Mouse (Mus musculus): ENCODE measurements around the gene Zfp69. TPM values are rescaled to one million over a fixed set of nuclear protein-coding genes. Genes with fewer than 3 reads are reported as not detected.

Zfp69 gene
- polyA plus RNA-seq, 1 experiment: 2.3 TPM

GRCm38 (mm10) chr4:120930736-120931135 is 20.8 kb downstream of the Zfp69 start:
- H3K4me3 ChIP-seq (ENCODE audit: extremely low read depth, insufficient read depth, insufficient read length): no peak overlapping the region
- no peaks in the 10 kb centered on the region for H3K4me1 ChIP-seq (ENCODE audit: control insufficient read depth, insufficient read depth, insufficient read length)
- TF ChIP-seq POLR2A (IDR thresholded peaks at IDR 0.05; ENCODE audit: low read depth, low read length) (no peak), CTCF (IDR thresholded peaks at IDR 0.05; ENCODE audit: extremely low read depth, insufficient read depth, insufficient read length, insufficient replicate concordance) (no peak)
- H3K27me3 ChIP-seq (ENCODE audit: control insufficient read depth, insufficient read depth, low read length): no peaks in the 10 kb centered on the region
- no peak for DNase-seq (ENCODE audit: low read depth in 1 of 2, low spot score in 2 of 2)
- no peak overlapping the region for H3K27ac ChIP-seq (ENCODE audit: insufficient read depth, low read length)
- H3K36me3 ChIP-seq (ENCODE audit: control insufficient read depth, insufficient read depth, low read length): peaks cover 5% of the 10 kb centered on the region
- WGBS: 97% methylated on average over 18 of the region's 18 CpGs

GRCm38 (mm10) chr4:120928686-120929085 is 22.8 kb downstream of the Zfp69 start:
- DNase-seq (ENCODE audit: low read depth in 1 of 2, low spot score in 2 of 2): no peak
- Histone ChIP-seq H3K27ac (ENCODE audit: insufficient read depth, low read length) (no peak overlapping the region), H3K36me3 (ENCODE audit: control insufficient read depth, insufficient read depth, low read length) (peaks cover 5% of the 10 kb centered on the region), H3K4me3 (ENCODE audit: extremely low read depth, insufficient read depth, insufficient read length) (no peak overlapping the region), H3K27me3 (ENCODE audit: control insufficient read depth, insufficient read depth, low read length) (no peaks in the 10 kb centered on the region), H3K4me1 (ENCODE audit: control insufficient read depth, insufficient read depth, insufficient read length) (no peaks in the 10 kb centered on the region)
- no peak for TF ChIP-seq CTCF (IDR thresholded peaks at IDR 0.05; ENCODE audit: extremely low read depth, insufficient read depth, insufficient read length, insufficient replicate concordance)
- no peak for TF ChIP-seq POLR2A (IDR thresholded peaks at IDR 0.05; ENCODE audit: low read depth, low read length)
- 87% methylated on average over 3 of the region's 3 CpGs for WGBS

GRCm38 (mm10) chr4:120925386-120925785 is 26.1 kb downstream of the Zfp69 start:
- Histone ChIP-seq H3K4me1 (ENCODE audit: control insufficient read depth, insufficient read depth, insufficient read length) (no peaks in the 10 kb centered on the region), H3K27me3 (ENCODE audit: control insufficient read depth, insufficient read depth, low read length) (no peaks in the 10 kb centered on the region), H3K36me3 (ENCODE audit: control insufficient read depth, insufficient read depth, low read length) (peaks cover 11% of the 10 kb centered on the region), H3K4me3 (ENCODE audit: extremely low read depth, insufficient read depth, insufficient read length) (peak overlapping the region; percentile 70), H3K27ac (ENCODE audit: insufficient read depth, low read length) (peak overlapping the region; percentile 77; the same call in 1 of the 2 replicates)
- peak; percentile 58 to 59 for DNase-seq (ENCODE audit: low read depth in 1 of 2, low spot score in 2 of 2)
- 11% methylated on average over 3 of the region's 3 CpGs for WGBS
- TF ChIP-seq POLR2A (IDR thresholded peaks at IDR 0.05; ENCODE audit: low read depth, low read length): no peak
- TF ChIP-seq CTCF (IDR thresholded peaks at IDR 0.05; ENCODE audit: extremely low read depth, insufficient read depth, insufficient read length, insufficient replicate concordance): peak; percentile 12; the same call in 1 of the 2 replicates

- peak; percentile 86 to 93 for DNase-seq (ENCODE audit: low read depth in 1 of 2, low spot score in 2 of 2)
- Histone ChIP-seq H3K4me1 (ENCODE audit: control insufficient read depth, insufficient read depth, insufficient read length) (no peaks in the 10 kb centered on the region), H3K36me3 (ENCODE audit: control insufficient read depth, insufficient read depth, low read length) (peaks cover 11% of the 10 kb centered on the region), H3K27me3 (ENCODE audit: control insufficient read depth, insufficient read depth, low read length) (no peaks in the 10 kb centered on the region), H3K27ac (ENCODE audit: insufficient read depth, low read length) (peak within 1 kb of the TSS; percentile 77), H3K4me3 (ENCODE audit: extremely low read depth, insufficient read depth, insufficient read length) (peak within 1 kb of the TSS; percentile 70)
- TF ChIP-seq POLR2A (IDR thresholded peaks at IDR 0.05; ENCODE audit: low read depth, low read length) (peak; percentile 96), CTCF (IDR thresholded peaks at IDR 0.05; ENCODE audit: extremely low read depth, insufficient read depth, insufficient read length, insufficient replicate concordance) (no peak)
- under 1% methylated on average over 33 of the region's 33 CpGs for WGBS
These were observed 26.8 kb downstream of the Zfp69 start, which contains the start of gene Exo5 for GRCm38 (mm10) chr4:120924554-120925299. TSS of gene Exo5 (minus strand) at chr4:120925017.

- TF ChIP-seq POLR2A (IDR thresholded peaks at IDR 0.05; ENCODE audit: low read depth, low read length) (no peak), CTCF (IDR thresholded peaks at IDR 0.05; ENCODE audit: extremely low read depth, insufficient read depth, insufficient read length, insufficient replicate concordance) (no peak)
- 92% methylated on average over 8 of the region's 8 CpGs for WGBS
- no peak for DNase-seq (ENCODE audit: low read depth in 1 of 2, low spot score in 2 of 2)
- Histone ChIP-seq H3K27ac (ENCODE audit: insufficient read depth, low read length) (no peak overlapping the region), H3K27me3 (ENCODE audit: control insufficient read depth, insufficient read depth, low read length) (no peaks in the 10 kb centered on the region), H3K4me1 (ENCODE audit: control insufficient read depth, insufficient read depth, insufficient read length) (no peaks in the 10 kb centered on the region), H3K4me3 (ENCODE audit: extremely low read depth, insufficient read depth, insufficient read length) (no peak overlapping the region), H3K36me3 (ENCODE audit: control insufficient read depth, insufficient read depth, low read length) (peaks cover 11% of the 10 kb centered on the region)
These were observed 30.0 kb downstream of the Zfp69 start for GRCm38 (mm10) chr4:120921461-120921860.

- H3K27ac ChIP-seq (ENCODE audit: insufficient read depth, low read length): peak overlapping the region; percentile 54
- DNase-seq (ENCODE audit: low read depth in 1 of 2, low spot score in 2 of 2): peak; percentile 18 to 41
- 14% methylated on average over 4 of the region's 4 CpGs for WGBS
- H3K36me3 ChIP-seq (ENCODE audit: control insufficient read depth, insufficient read depth, low read length): no peaks in the 10 kb centered on the region
- no peak overlapping the region for H3K4me3 ChIP-seq (ENCODE audit: extremely low read depth, insufficient read depth, insufficient read length)
- H3K4me1 ChIP-seq (ENCODE audit: control insufficient read depth, insufficient read depth, insufficient read length): peaks cover 11% of the 10 kb centered on the region; the same call in 1 of the 2 replicates
- no peak for TF ChIP-seq CTCF (IDR thresholded peaks at IDR 0.05; ENCODE audit: extremely low read depth, insufficient read depth, insufficient read length, insufficient replicate concordance)
- TF ChIP-seq POLR2A (IDR thresholded peaks at IDR 0.05; ENCODE audit: low read depth, low read length): no peak
- no peaks in the 10 kb centered on the region for H3K27me3 ChIP-seq (ENCODE audit: control insufficient read depth, insufficient read depth, low read length)
These were observed 37.0 kb downstream of the Zfp69 start for GRCm38 (mm10) chr4:120914501-120914900.

GRCm38 (mm10) chr4:120913861-120914260 is 37.6 kb downstream of the Zfp69 start:
- Histone ChIP-seq H3K27ac (ENCODE audit: insufficient read depth, low read length) (no peak overlapping the region), H3K36me3 (ENCODE audit: control insufficient read depth, insufficient read depth, low read length) (no peaks in the 10 kb centered on the region), H3K27me3 (ENCODE audit: control insufficient read depth, insufficient read depth, low read length) (no peaks in the 10 kb centered on the region), H3K4me1 (ENCODE audit: control insufficient read depth, insufficient read depth, insufficient read length) (peaks cover 11% of the 10 kb centered on the region; the same call in 1 of the 2 replicates), H3K4me3 (ENCODE audit: extremely low read depth, insufficient read depth, insufficient read length) (no peak overlapping the region)
- DNase-seq (ENCODE audit: low read depth in 1 of 2, low spot score in 2 of 2): no peak
- WGBS: 11% methylated on average over 1 of the region's 1 CpGs
- TF ChIP-seq POLR2A (IDR thresholded peaks at IDR 0.05; ENCODE audit: low read depth, low read length): no peak
- TF ChIP-seq CTCF (IDR thresholded peaks at IDR 0.05; ENCODE audit: extremely low read depth, insufficient read depth, insufficient read length, insufficient replicate concordance): no peak

All from spleen, adult 2 months (tissue).